Mouse (Mus musculus): ENCODE measurements around the gene Farp1. TPM values are rescaled to one million over a fixed set of nuclear protein-coding genes. Genes with fewer than 3 reads are reported as not detected.

Gene Farp1
- polyA plus RNA-seq, 1 experiment from 2014 or later = 32.5 TPM

DNA sequence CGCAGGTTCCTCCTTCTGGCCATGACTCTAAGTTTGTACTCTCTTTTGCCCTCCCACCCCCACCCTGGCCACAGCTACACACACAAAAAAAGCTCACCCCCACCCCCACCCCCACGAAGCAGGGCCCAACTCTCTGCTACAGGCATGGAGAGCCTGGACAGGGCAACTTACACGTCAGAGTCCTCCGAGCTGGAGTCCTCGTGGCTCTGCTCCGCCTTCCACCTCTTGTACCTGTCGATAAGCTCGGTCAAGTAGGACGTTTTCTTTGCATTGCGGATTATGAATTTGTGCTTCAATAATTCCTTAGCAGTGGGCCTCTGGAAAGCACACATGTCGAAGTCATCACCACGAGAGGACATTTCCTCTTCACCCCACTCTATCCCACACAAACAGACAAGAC is 259.5 kb downstream of the Farp1 start:
- no peaks in the 10 kb centered on the region for H3K4me1 ChIP-seq
- H3K36me3 ChIP-seq = peaks cover 66% of the 10 kb centered on the region
- WGBS = 89% methylated on average over 12 of the region's 12 CpGs
- no peaks in the 10 kb centered on the region for H3K27me3 ChIP-seq
- no peak overlapping the region for H3K9ac ChIP-seq
- H3K4me3 ChIP-seq (replicated peaks) = no peak overlapping the region
- no peaks in the 10 kb centered on the region for H3K9me3 ChIP-seq (replicated peaks)
- ATAC-seq (ENCODE audit: insufficient number of reproducible peaks, low FRiP score, low TSS enrichment, low read depth) = no peak
- H3K27ac ChIP-seq (replicated peaks) = no peak overlapping the region
- no peak overlapping the region for H3K4me2 ChIP-seq (replicated peaks)

GRCm38 (mm10) chr14:121297103-121297502 is 262.1 kb downstream of the Farp1 start:
- WGBS = 93% methylated on average over 6 of the region's 6 CpGs
- peaks cover 73% of the 10 kb centered on the region for H3K36me3 ChIP-seq
- ATAC-seq (ENCODE audit: insufficient number of reproducible peaks, low FRiP score, low TSS enrichment, low read depth) = no peak

DNA sequence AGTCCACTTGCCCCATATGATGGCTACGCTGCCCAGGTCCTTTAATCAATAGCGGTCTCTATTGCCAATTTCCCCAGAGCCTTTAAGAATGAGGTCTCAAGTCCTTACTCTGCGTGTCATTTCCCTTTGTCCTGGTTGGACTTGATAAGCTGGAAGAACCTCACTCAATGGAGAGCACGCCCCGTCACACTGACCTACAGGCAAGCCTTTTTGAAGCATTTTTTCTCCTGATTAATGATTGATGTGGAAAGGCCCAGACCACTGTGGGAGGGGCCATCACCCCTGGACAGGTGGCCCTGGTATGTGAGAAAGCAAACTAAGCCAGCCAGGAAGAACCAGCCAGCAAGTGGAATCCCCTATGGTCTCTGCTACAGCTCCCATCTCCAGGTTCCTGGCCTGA is 263.5 kb downstream of the Farp1 start:
- no peak for ATAC-seq (ENCODE audit: insufficient number of reproducible peaks, low FRiP score, low TSS enrichment, low read depth)
- H3K27ac ChIP-seq (replicated peaks) = no peak overlapping the region
- WGBS = 91% methylated on average over 5 of the region's 5 CpGs
- peaks cover 63% of the 10 kb centered on the region for H3K36me3 ChIP-seq
- H3K4me2 ChIP-seq (replicated peaks) = no peak overlapping the region
- H3K4me1 ChIP-seq = peaks cover 2% of the 10 kb centered on the region; the same call in 1 of the 2 replicates
- no peaks in the 10 kb centered on the region for H3K27me3 ChIP-seq
- H3K9ac ChIP-seq = no peak overlapping the region
- no peak overlapping the region for H3K4me3 ChIP-seq (replicated peaks)
- no peaks in the 10 kb centered on the region for H3K9me3 ChIP-seq (replicated peaks)

More at GRCm38 (mm10) chr14:121297103-121297502, 262.1 kb downstream of the Farp1 start:
- Histone ChIP-seq H3K4me3 (replicated peaks) (no peak overlapping the region), H3K27me3 (no peaks in the 10 kb centered on the region), H3K9ac (no peak overlapping the region), H3K4me2 (replicated peaks) (no peak overlapping the region), H3K27ac (replicated peaks) (no peak overlapping the region), H3K9me3 (replicated peaks) (no peaks in the 10 kb centered on the region), H3K4me1 (no peaks in the 10 kb centered on the region)

DNA sequence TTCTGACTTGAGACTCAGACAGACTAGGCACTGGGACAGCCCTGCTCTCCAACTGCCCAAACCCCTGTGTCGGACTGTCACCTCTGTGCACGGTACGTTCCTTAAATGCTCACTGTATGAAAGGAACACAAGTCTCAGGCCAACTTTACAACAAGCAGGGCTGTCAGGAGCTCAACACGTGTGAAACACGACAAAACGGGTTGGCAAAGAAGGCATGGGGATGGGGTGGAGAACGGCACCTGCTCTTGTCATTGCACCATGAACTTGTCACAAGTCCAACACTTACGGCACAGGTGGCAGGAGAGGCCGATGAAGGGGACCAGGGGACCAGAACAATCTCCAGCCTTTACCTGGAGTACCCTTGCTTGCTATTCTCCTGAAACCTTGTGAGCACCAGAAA is 264.1 kb downstream of the Farp1 start:
- H3K27ac ChIP-seq (replicated peaks) = no peak overlapping the region
- H3K36me3 ChIP-seq = peaks cover 58% of the 10 kb centered on the region
- H3K9ac ChIP-seq = no peak overlapping the region
- peaks cover 8% of the 10 kb centered on the region for H3K4me1 ChIP-seq
- no peaks in the 10 kb centered on the region for H3K9me3 ChIP-seq (replicated peaks)
- WGBS = 85% methylated on average over 9 of the region's 9 CpGs
- H3K4me2 ChIP-seq (replicated peaks) = no peak overlapping the region
- no peak for ATAC-seq (ENCODE audit: insufficient number of reproducible peaks, low FRiP score, low TSS enrichment, low read depth)
- H3K4me3 ChIP-seq (replicated peaks) = no peak overlapping the region
- no peaks in the 10 kb centered on the region for H3K27me3 ChIP-seq

GRCm38 (mm10) chr14:121304523-121304922 is 269.5 kb downstream of the Farp1 start:
- 49% methylated on average over 7 of the region's 7 CpGs for WGBS

DNA sequence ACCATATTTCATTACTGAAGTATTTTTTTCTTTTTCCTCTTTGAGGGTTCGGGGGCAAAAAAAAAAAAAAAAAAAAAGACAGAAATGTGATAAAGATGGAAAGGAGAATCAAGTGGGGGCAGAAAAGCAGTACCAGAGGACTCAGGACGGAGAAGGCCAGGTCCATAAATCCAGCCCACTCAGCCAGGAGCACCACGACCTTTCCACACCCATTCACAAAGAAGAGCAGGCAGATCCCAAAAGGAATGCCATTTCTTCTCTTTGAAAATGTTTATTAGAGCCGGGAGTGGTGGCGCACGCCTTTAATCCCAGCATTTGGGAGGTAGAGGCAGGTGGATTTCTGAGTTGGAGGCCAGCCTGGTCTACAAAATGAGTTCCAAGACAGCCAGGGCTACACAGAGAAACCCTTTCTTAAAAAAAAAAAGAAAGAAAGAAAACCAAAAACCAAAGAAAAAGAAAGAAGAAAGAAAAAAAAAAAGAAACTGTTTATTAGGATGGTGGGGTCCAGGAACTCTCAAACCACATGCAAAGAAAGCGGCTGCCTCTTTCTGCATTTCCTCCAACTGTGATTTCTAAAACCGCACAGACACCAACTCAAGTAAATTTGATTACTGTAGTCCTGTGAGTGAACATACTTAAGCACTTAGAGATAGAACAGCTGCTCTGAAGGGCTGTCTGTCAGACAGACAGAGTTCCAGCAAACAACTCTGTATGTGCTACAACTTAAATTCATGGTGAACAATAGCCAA is 270.5 kb downstream of the Farp1 start:
- no peaks in the 10 kb centered on the region for H3K27me3 ChIP-seq
- no peak overlapping the region for H3K4me3 ChIP-seq (replicated peaks)
- 55% methylated on average over 8 of the region's 8 CpGs for WGBS
- no peaks in the 10 kb centered on the region for H3K9me3 ChIP-seq (replicated peaks)
- peaks cover 26% of the 10 kb centered on the region for H3K4me1 ChIP-seq
- H3K27ac ChIP-seq (replicated peaks) = no peak overlapping the region
- no peak overlapping the region for H3K4me2 ChIP-seq (replicated peaks)
- no peak overlapping the region for H3K9ac ChIP-seq
- no peak for ATAC-seq (ENCODE audit: insufficient number of reproducible peaks, low FRiP score, low TSS enrichment, low read depth)
- H3K36me3 ChIP-seq = peaks cover 16% of the 10 kb centered on the region

More at GRCm38 (mm10) chr14:121304523-121304922, 269.5 kb downstream of the Farp1 start:
- Histone ChIP-seq H3K4me2 (replicated peaks) (no peak overlapping the region), H3K9ac (no peak overlapping the region), H3K9me3 (replicated peaks) (no peaks in the 10 kb centered on the region), H3K27me3 (no peaks in the 10 kb centered on the region), H3K4me3 (replicated peaks) (no peak overlapping the region), H3K27ac (replicated peaks) (no peak overlapping the region), H3K36me3 (peaks cover 26% of the 10 kb centered on the region), H3K4me1 (peaks cover 18% of the 10 kb centered on the region)
- ATAC-seq (ENCODE audit: insufficient number of reproducible peaks, low FRiP score, low TSS enrichment, low read depth) = no peak

DNA sequence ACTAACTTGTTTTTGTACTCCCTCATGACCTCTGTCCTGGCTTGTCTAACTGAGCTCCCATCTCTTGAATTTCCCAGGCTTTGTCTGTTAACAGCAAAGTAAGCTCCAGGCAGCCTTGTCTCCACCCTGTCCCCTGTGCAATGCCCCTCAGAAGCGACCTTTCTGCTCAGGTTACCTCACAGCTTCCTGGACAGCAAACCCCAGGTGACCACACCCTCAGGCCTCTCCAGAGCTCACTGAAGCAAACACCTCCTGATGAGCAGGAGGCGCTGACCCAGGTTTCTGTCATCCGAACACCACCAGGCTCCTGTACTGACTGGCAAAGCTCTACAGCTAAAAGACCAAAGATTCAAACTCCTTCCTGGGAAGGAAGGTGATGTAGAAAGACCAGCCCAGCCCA is 274.9 kb downstream of the Farp1 start:
- peaks cover 19% of the 10 kb centered on the region for H3K4me1 ChIP-seq
- no peak overlapping the region for H3K9ac ChIP-seq
- no peak overlapping the region for H3K4me2 ChIP-seq (replicated peaks)
- no peaks in the 10 kb centered on the region for H3K36me3 ChIP-seq
- no peaks in the 10 kb centered on the region for H3K9me3 ChIP-seq (replicated peaks)
- no peak overlapping the region for H3K27ac ChIP-seq (replicated peaks)
- H3K4me3 ChIP-seq (replicated peaks) = no peak overlapping the region
- no peak for ATAC-seq (ENCODE audit: insufficient number of reproducible peaks, low FRiP score, low TSS enrichment, low read depth)
- 68% methylated on average over 3 of the region's 3 CpGs for WGBS
- no peaks in the 10 kb centered on the region for H3K27me3 ChIP-seq

DNA sequence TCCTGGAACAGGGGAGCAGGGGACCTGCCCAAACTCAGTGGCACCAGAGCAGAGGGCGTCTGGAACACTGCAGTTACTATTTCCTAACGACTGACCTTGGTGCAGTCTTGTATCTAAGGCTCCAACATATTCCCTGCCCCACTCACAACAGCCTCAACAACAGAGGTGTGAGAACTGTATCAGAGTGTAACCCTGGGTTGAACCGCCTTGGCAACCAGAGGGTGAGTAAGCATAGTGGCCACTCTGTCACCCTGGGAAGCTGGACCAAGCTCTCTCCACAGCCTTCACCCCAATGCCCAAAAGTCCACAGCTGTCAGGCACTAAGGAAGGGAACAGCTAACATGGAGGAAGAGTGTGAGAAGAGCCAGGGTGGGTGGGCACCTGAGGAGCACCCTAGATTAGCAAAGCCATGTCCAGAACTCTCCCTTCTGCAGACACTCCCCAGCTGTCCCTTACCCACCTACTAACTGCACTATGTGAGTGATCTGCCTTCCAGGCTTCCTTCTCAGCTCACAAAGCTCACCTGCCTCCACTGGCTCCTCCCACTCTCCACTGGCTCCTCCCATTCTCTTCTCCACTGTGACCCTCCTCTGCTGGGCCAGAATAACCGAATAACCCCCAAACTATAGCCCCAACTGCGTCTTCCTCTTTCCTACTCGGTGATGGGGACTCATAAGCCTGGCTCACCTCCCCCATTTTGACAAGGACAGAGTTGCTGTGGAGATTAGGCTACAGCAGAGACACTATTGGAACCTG is 275.5 kb downstream of the Farp1 start:
- WGBS = 70% methylated on average over 6 of the region's 6 CpGs
- no peaks in the 10 kb centered on the region for H3K27me3 ChIP-seq
- H3K9ac ChIP-seq = no peak overlapping the region
- no peak overlapping the region for H3K27ac ChIP-seq (replicated peaks)
- H3K36me3 ChIP-seq = no peaks in the 10 kb centered on the region
- peaks cover 25% of the 10 kb centered on the region for H3K4me1 ChIP-seq
- H3K9me3 ChIP-seq (replicated peaks) = no peaks in the 10 kb centered on the region
- no peak overlapping the region for H3K4me2 ChIP-seq (replicated peaks)
- ATAC-seq (ENCODE audit: insufficient number of reproducible peaks, low FRiP score, low TSS enrichment, low read depth) = no peak
- H3K4me3 ChIP-seq (replicated peaks) = no peak overlapping the region

- WGBS = 72% methylated on average over 2 of the region's 2 CpGs
- Histone ChIP-seq H3K27me3 (no peaks in the 10 kb centered on the region), H3K4me1 (peaks cover 31% of the 10 kb centered on the region), H3K4me2 (replicated peaks) (no peak overlapping the region), H3K27ac (replicated peaks) (no peak overlapping the region), H3K4me3 (replicated peaks) (no peak overlapping the region), H3K9me3 (replicated peaks) (no peaks in the 10 kb centered on the region), H3K36me3 (no peaks in the 10 kb centered on the region), H3K9ac (no peak overlapping the region)
- ATAC-seq (ENCODE audit: insufficient number of reproducible peaks, low FRiP score, low TSS enrichment, low read depth) = no peak
Measured at GRCm38 (mm10) chr14:121311083-121311482, 276.1 kb downstream of the Farp1 start.

- no peak overlapping the region for H3K27ac ChIP-seq (replicated peaks)
- H3K9ac ChIP-seq = no peak overlapping the region
- no peaks in the 10 kb centered on the region for H3K36me3 ChIP-seq
- no peak overlapping the region for H3K4me3 ChIP-seq (replicated peaks)
- H3K9me3 ChIP-seq (replicated peaks) = no peaks in the 10 kb centered on the region
- no peaks in the 10 kb centered on the region for H3K27me3 ChIP-seq
- H3K4me2 ChIP-seq (replicated peaks) = no peak overlapping the region
- no peak for ATAC-seq (ENCODE audit: insufficient number of reproducible peaks, low FRiP score, low TSS enrichment, low read depth)
- H3K4me1 ChIP-seq = peaks cover 39% of the 10 kb centered on the region
- 91% methylated on average over 10 of the region's 10 CpGs for WGBS
Measured at GRCm38 (mm10) chr14:121313283-121313682, 278.3 kb downstream of the Farp1 start.

- Histone ChIP-seq H3K4me3 (replicated peaks) (no peak overlapping the region), H3K9me3 (replicated peaks) (no peaks in the 10 kb centered on the region), H3K27me3 (no peaks in the 10 kb centered on the region), H3K4me2 (replicated peaks) (no peak overlapping the region), H3K36me3 (no peaks in the 10 kb centered on the region), H3K9ac (no peak overlapping the region), H3K27ac (replicated peaks) (no peak overlapping the region), H3K4me1 (peaks cover 37% of the 10 kb centered on the region)
- 0 out of 2 replicates have a peak, but pooled peaks have one; percentile 20 for ATAC-seq (ENCODE audit: insufficient number of reproducible peaks, low FRiP score, low TSS enrichment, low read depth)
- WGBS = 69% methylated on average over 3 of the region's 3 CpGs
Measured at GRCm38 (mm10) chr14:121314934-121315333, 279.9 kb downstream of the Farp1 start.
